Mouse (Mus musculus) embryo, embryonic 10 days (tissue): ENCODE results near the gene Colca2.

Experiments
- DNase-seq: peaks from one replicate; pipeline ENCODE4 v3.0.0-alpha.2; 2015; ENCODE audit warnings: low spot score

Gene Colca2

GRCm38 (mm10) chr9:51278500-51279381 is at the start of gene Colca2:
TSS of gene Colca2 (minus strand) at chr9:51278569.
- DNase-seq = peak; percentile 87

- DNase-seq = no peak
These were observed 49.2 kb upstream of the Colca2 start for GRCm38 (mm10) chr9:51327555-51327903.

GRCm38 (mm10) chr9:51326619-51327554 is 48.5 kb upstream of the Colca2 start:
- DNase-seq = no peak

- DNase-seq = no peak
These were observed 46.2 kb upstream of the Colca2 start for GRCm38 (mm10) chr9:51324406-51325065.

GRCm38 (mm10) chr9:51320096-51320495 is 41.7 kb upstream of the Colca2 start:
- DNase-seq = no peak

- no peak for DNase-seq
These were observed 39.9 kb upstream of the Colca2 start for GRCm38 (mm10) chr9:51318246-51318645.

GRCm38 (mm10) chr9:51317322-51317721 is 39.0 kb upstream of the Colca2 start:
- DNase-seq = no peak

- no peak for DNase-seq
These were observed 37.2 kb upstream of the Colca2 start for GRCm38 (mm10) chr9:51315402-51316063.

- no peak for DNase-seq
These were observed 34.4 kb upstream of the Colca2 start for GRCm38 (mm10) chr9:51312554-51313317.

GRCm38 (mm10) chr9:51310515-51310914 is 32.1 kb upstream of the Colca2 start:
- DNase-seq = no peak

GRCm38 (mm10) chr9:51306351-51306750 is 28.0 kb upstream of the Colca2 start:
- DNase-seq = no peak

- DNase-seq = no peak
These were observed 26.8 kb upstream of the Colca2 start for GRCm38 (mm10) chr9:51305146-51305545.

- DNase-seq = no peak
These were observed 25.6 kb upstream of the Colca2 start for GRCm38 (mm10) chr9:51303980-51304379.

GRCm38 (mm10) chr9:51293541-51293940 is 15.2 kb upstream of the Colca2 start:
- DNase-seq = no peak

GRCm38 (mm10) chr9:51292674-51293073 is 14.3 kb upstream of the Colca2 start:
- peak; percentile 93 for DNase-seq

GRCm38 (mm10) chr9:51290980-51291379 is 12.6 kb upstream of the Colca2 start:
- DNase-seq = no peak

- no peak for DNase-seq
These were observed 7.7 kb upstream of the Colca2 start for GRCm38 (mm10) chr9:51286079-51286478.

GRCm38 (mm10) chr9:51277834-51278498 is 403 bp downstream of the Colca2 start:
- DNase-seq = peak; percentile 8

GRCm38 (mm10) chr9:51274678-51275077 is 3.7 kb downstream of the Colca2 start:
- no peak for DNase-seq

GRCm38 (mm10) chr9:51273581-51274154 is 4.7 kb downstream of the Colca2 start:
- no peak for DNase-seq
